Mouse (Mus musculus) thymus, adult 2 months (tissue): ENCODE measurements around the gene Map3k5.

Source experiments
- CTCF ChIP-seq: fragments of 200-500 bp; IDR thresholded peaks from 2 replicates; pipeline ENCODE4 v1.5.1; 2012; ENCODE audit warnings: mild to moderate bottlenecking, control low read depth, low read length, moderate library complexity, borderline replicate concordance; ENCODE audit not compliant: control insufficient read depth, poor library complexity, insufficient read depth; ENCODE audit errors: extremely low read depth
- POLR2A ChIP-seq: fragments of 200-500 bp; IDR thresholded peaks from 2 replicates; pipeline ENCODE4 v1.6.1; 2012; ENCODE audit warnings: mild to moderate bottlenecking, low read length, control low read depth, moderate library complexity; ENCODE audit not compliant: control insufficient read depth, poor library complexity, insufficient read depth; ENCODE audit errors: extremely low read depth

DNA sequence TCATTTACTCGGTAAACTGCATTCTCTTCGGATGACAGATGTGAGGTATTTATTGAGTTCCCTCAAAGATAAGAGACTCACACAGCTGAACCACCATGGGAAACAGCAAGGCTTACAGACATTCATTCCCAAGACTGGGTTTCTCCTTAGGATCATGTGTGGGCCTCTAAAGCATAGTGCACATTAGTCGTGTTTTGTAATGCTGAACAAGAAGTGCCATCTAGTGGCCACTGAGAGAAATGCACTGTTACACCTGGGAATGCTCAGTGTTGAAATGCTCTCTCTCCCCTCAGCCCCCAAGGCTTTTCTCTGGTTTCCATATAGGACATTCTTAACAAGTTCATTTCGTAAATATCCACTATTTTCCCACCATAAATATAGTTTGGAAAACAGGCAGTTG is 191.0 kb downstream of the Map3k5 start:
- TF ChIP-seq POLR2A, result no peak
- no peak for TF ChIP-seq CTCF
